Mouse (Mus musculus) liver, embryonic 15.5 days (tissue): Measurements from ENCODE around the gene Manf. TPM values are rescaled to one million over a fixed set of nuclear protein-coding genes. Genes with fewer than 3 reads are reported as not detected.
A peak's percentile ranks its signal among the peaks of the same experiment; 100 is the strongest.

ENCODE experiments used
- ATAC-seq: fragments of 200-750 bp; cut with Nextera tagmentation; 2 replicates; pipeline ENCODE4 v1.8.0; 2017; ENCODE audit warnings: moderate number of reproducible peaks, mild to moderate bottlenecking, moderate library complexity; ENCODE audit not compliant: insufficient read depth
- H3K27ac ChIP-seq: fragments of 300-500 bp; sonication (generic); replicated peaks from 2 replicates; pipeline ENCODE4 v1.5.1; 2015; ENCODE audit warnings: mild to moderate bottlenecking, inconsistent platforms
- H3K27me3 ChIP-seq: fragments of 300-500 bp; sonication (generic); 2 replicates; pipeline ENCODE4 v1.6.1; 2015; ENCODE audit warnings: mild to moderate bottlenecking, inconsistent platforms
- H3K36me3 ChIP-seq: fragments of 300-500 bp; sonication (generic); replicated peaks from 2 replicates; pipeline ENCODE4 v1.6.1; 2015; ENCODE audit warnings: moderate library complexity, mild to moderate bottlenecking, inconsistent platforms
- H3K4me1 ChIP-seq: fragments of 300-500 bp; sonication (generic); replicated peaks from 2 replicates; pipeline ENCODE4 v1.6.1; 2015; ENCODE audit warnings: inconsistent platforms
- H3K4me2 ChIP-seq: fragments of 300-500 bp; sonication (generic); 2 replicates; pipeline ENCODE4 v1.6.1; 2015; ENCODE audit warnings: moderate library complexity, mild to moderate bottlenecking, inconsistent platforms
- H3K4me3 ChIP-seq: fragments of 300-500 bp; sonication (generic); replicated peaks from 2 replicates; pipeline ENCODE4 v1.5.1; 2015; ENCODE audit warnings: mild to moderate bottlenecking, inconsistent platforms
- H3K9ac ChIP-seq: fragments of 300-500 bp; sonication (generic); 2 replicates; pipeline ENCODE4 v1.6.1; 2015; ENCODE audit warnings: moderate library complexity, mild to moderate bottlenecking, inconsistent platforms
- H3K9me3 ChIP-seq: fragments of 300-500 bp; sonication (generic); replicated peaks from 2 replicates; pipeline ENCODE4 v1.6.1; 2016; ENCODE audit warnings: inconsistent platforms
- WGBS: fragments of 180-500 bp; shearing (Covaris S2); methylation state at CpG from one replicate; pipeline ENCODE4 v1.1.7; 2015; ENCODE audit warnings: mixed read lengths; ENCODE audit not compliant: insufficient replicate concordance; 5-methylcytosine and 5-hydroxymethylcytosine counted together
- polyA plus RNA-seq: library from polyadenylated mRNA; unstranded; fragments of >200 nt; fragmentation: Nextera tagmentation; extraction: Ambion mirVana; gene quantifications from 2 replicates; pipeline ENCODE4 v1.2.1, GENCODE M21; 2015

The Manf gene
- polyA plus RNA-seq, 1 experiment from 2014 or later = 152 TPM

- Histone ChIP-seq H3K4me1 (peaks cover 67% of the 10 kb centered on the region), H3K4me2 (peak overlapping the region; percentile 95), H3K9ac (peak overlapping the region; percentile 32), H3K36me3 (peaks cover 73% of the 10 kb centered on the region), H3K27ac (no peak overlapping the region), H3K9me3 (no peaks in the 10 kb centered on the region), H3K27me3 (no peaks in the 10 kb centered on the region), H3K4me3 (peak overlapping the region; percentile 93)
- ATAC-seq = no peak
- 61% methylated on average over 16 of the region's 16 CpGs for WGBS
Measured at GRCm38 (mm10) chr9:106884306-106884705, 7.5 kb downstream of the Manf start.

GRCm38 (mm10) chr9:106883085-106883484, 8.7 kb downstream of the Manf start:
- H3K4me3 ChIP-seq = no peak overlapping the region; the same call in 1 of the 2 replicates
- H3K4me1 ChIP-seq = peaks cover 55% of the 10 kb centered on the region
- WGBS = 78% methylated on average over 3 of the region's 3 CpGs
- peaks cover 73% of the 10 kb centered on the region for H3K36me3 ChIP-seq
- 0 out of 2 replicates have a peak overlapping the region, but pooled peaks have one; percentile 38 for H3K27ac ChIP-seq
- no peaks in the 10 kb centered on the region for H3K27me3 ChIP-seq
- H3K9me3 ChIP-seq = no peaks in the 10 kb centered on the region
- no peak for ATAC-seq
- H3K4me2 ChIP-seq = peak overlapping the region; percentile 31
- no peak overlapping the region for H3K9ac ChIP-seq

GRCm38 (mm10) chr9:106882176-106882575, 9.6 kb downstream of the Manf start:
- H3K4me2 ChIP-seq = 0 out of 2 replicates have a peak overlapping the region, but pooled peaks have one; percentile 31
- peaks cover 46% of the 10 kb centered on the region for H3K4me1 ChIP-seq
- H3K36me3 ChIP-seq = peaks cover 78% of the 10 kb centered on the region
- 61% methylated on average over 4 of the region's 4 CpGs for WGBS
- H3K4me3 ChIP-seq = no peak overlapping the region
- no peak for ATAC-seq
- no peak overlapping the region for H3K27ac ChIP-seq
- H3K27me3 ChIP-seq = no peaks in the 10 kb centered on the region
- H3K9me3 ChIP-seq = no peaks in the 10 kb centered on the region
- H3K9ac ChIP-seq = no peak overlapping the region

GRCm38 (mm10) chr9:106881071-106881755, 10.6 kb downstream of the Manf start:
- H3K27ac ChIP-seq = no peak overlapping the region
- no peak for ATAC-seq

GRCm38 (mm10) chr9:106879471-106879870, 12.3 kb downstream of the Manf start:
- Histone ChIP-seq H3K36me3 (peaks cover 92% of the 10 kb centered on the region), H3K4me2 (no peak overlapping the region), H3K27ac (no peak overlapping the region), H3K9ac (no peak overlapping the region), H3K4me1 (peaks cover 29% of the 10 kb centered on the region), H3K9me3 (no peaks in the 10 kb centered on the region), H3K4me3 (no peak overlapping the region), H3K27me3 (no peaks in the 10 kb centered on the region)
- no peak for ATAC-seq
- WGBS = 67% methylated on average over 4 of the region's 4 CpGs

More at GRCm38 (mm10) chr9:106881071-106881755, 10.6 kb downstream of the Manf start:
- Histone ChIP-seq H3K4me2 (no peak overlapping the region), H3K27me3 (no peaks in the 10 kb centered on the region), H3K9ac (0 out of 2 replicates have a peak overlapping the region, but pooled peaks have one; percentile 9), H3K9me3 (no peaks in the 10 kb centered on the region), H3K4me1 (peaks cover 46% of the 10 kb centered on the region), H3K36me3 (peaks cover 86% of the 10 kb centered on the region), H3K4me3 (no peak overlapping the region)
- 73% methylated on average over 4 of the region's 4 CpGs for WGBS

GRCm38 (mm10) chr9:106876666-106877065, 15.1 kb downstream of the Manf start:
- H3K9ac ChIP-seq = no peak overlapping the region
- 83% methylated on average over 3 of the region's 3 CpGs for WGBS
- H3K36me3 ChIP-seq = peaks cover 90% of the 10 kb centered on the region
- H3K4me1 ChIP-seq = peaks cover 3% of the 10 kb centered on the region; the same call in 1 of the 2 replicates
- H3K9me3 ChIP-seq = no peaks in the 10 kb centered on the region
- no peak overlapping the region for H3K4me2 ChIP-seq
- no peak overlapping the region for H3K27ac ChIP-seq
- H3K4me3 ChIP-seq = no peak overlapping the region
- H3K27me3 ChIP-seq = no peaks in the 10 kb centered on the region
- ATAC-seq = no peak

- Histone ChIP-seq H3K27me3 (no peaks in the 10 kb centered on the region), H3K27ac (no peak overlapping the region), H3K4me1 (no peaks in the 10 kb centered on the region), H3K4me3 (no peak overlapping the region), H3K9me3 (no peaks in the 10 kb centered on the region), H3K36me3 (peaks cover 83% of the 10 kb centered on the region), H3K9ac (no peak overlapping the region), H3K4me2 (no peak overlapping the region)
- WGBS = 74% methylated on average over 5 of the region's 5 CpGs
- ATAC-seq = no peak
Measured at GRCm38 (mm10) chr9:106874216-106874615, 17.6 kb downstream of the Manf start.

- no peak overlapping the region for H3K27ac ChIP-seq
- no peak for ATAC-seq
- H3K9me3 ChIP-seq = no peaks in the 10 kb centered on the region
- H3K36me3 ChIP-seq = peaks cover 85% of the 10 kb centered on the region
- H3K4me1 ChIP-seq = no peaks in the 10 kb centered on the region
- no peak overlapping the region for H3K9ac ChIP-seq
- H3K4me3 ChIP-seq = no peak overlapping the region
- H3K4me2 ChIP-seq = no peak overlapping the region
- no peaks in the 10 kb centered on the region for H3K27me3 ChIP-seq
- 48% methylated on average over 11 of the region's 11 CpGs for WGBS
Measured at GRCm38 (mm10) chr9:106858036-106858435, 33.7 kb downstream of the Manf start.

- Histone ChIP-seq H3K27ac (no peak overlapping the region), H3K4me1 (no peaks in the 10 kb centered on the region), H3K4me2 (no peak overlapping the region), H3K9ac (no peak overlapping the region), H3K4me3 (no peak overlapping the region), H3K27me3 (no peaks in the 10 kb centered on the region), H3K9me3 (no peaks in the 10 kb centered on the region), H3K36me3 (peaks cover 86% of the 10 kb centered on the region)
- 69% methylated on average over 3 of the region's 3 CpGs for WGBS
- ATAC-seq = no peak
Measured at GRCm38 (mm10) chr9:106856664-106857063, 35.1 kb downstream of the Manf start.

- ATAC-seq = no peak
- no peaks in the 10 kb centered on the region for H3K9me3 ChIP-seq
- H3K36me3 ChIP-seq = peaks cover 80% of the 10 kb centered on the region
- no peak overlapping the region for H3K4me3 ChIP-seq
- no peaks in the 10 kb centered on the region for H3K4me1 ChIP-seq
- no peaks in the 10 kb centered on the region for H3K27me3 ChIP-seq
- WGBS = 79% methylated on average over 6 of the region's 6 CpGs
- no peak overlapping the region for H3K4me2 ChIP-seq
- H3K9ac ChIP-seq = no peak overlapping the region
- no peak overlapping the region for H3K27ac ChIP-seq
Measured at GRCm38 (mm10) chr9:106842800-106843199, 49.0 kb downstream of the Manf start.

GRCm38 (mm10) chr9:106840569-106840968, 51.2 kb downstream of the Manf start:
- 86% methylated on average over 1 of the region's 1 CpGs for WGBS
- Histone ChIP-seq H3K4me3 (no peak overlapping the region), H3K36me3 (peaks cover 83% of the 10 kb centered on the region), H3K9ac (no peak overlapping the region), H3K9me3 (no peaks in the 10 kb centered on the region), H3K4me2 (no peak overlapping the region), H3K27me3 (no peaks in the 10 kb centered on the region), H3K4me1 (no peaks in the 10 kb centered on the region), H3K27ac (no peak overlapping the region)
- no peak for ATAC-seq
